Mouse (Mus musculus): ENCODE measurements around the gene H6pd. TPM values are rescaled to one million over a fixed set of nuclear protein-coding genes. Genes with fewer than 3 reads are reported as not detected.
"Not testable (repeated sequence)": the region's sequence is repeated elsewhere in the genome, so short reads cannot be mapped to it uniquely, and the experiment has no call there.

The H6pd gene
- polyA plus RNA-seq, 1 experiment from 2014 or later: 0.98 TPM

DNA sequence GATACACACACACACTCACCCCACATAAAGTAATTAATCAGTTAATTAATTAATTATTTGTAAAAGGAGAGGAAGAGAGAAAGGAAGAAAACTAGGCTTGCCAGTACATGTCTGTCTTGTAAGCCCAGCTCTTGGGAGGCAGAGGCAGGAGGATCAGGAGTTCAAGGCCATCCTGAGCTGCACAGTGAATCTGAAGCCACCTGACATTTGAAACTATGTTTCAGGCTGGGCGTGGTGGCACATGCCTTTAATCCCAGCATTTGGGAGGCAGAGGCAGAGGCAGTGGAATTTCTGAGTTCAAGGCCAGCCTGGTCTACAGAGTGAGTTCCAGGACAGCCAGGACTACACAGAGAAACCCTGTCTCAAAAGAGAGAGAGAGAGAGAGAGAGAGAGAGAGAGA lies 32.0 kb upstream of the H6pd start:
- not testable (repeated sequence) for H3K27ac ChIP-seq

DNA sequence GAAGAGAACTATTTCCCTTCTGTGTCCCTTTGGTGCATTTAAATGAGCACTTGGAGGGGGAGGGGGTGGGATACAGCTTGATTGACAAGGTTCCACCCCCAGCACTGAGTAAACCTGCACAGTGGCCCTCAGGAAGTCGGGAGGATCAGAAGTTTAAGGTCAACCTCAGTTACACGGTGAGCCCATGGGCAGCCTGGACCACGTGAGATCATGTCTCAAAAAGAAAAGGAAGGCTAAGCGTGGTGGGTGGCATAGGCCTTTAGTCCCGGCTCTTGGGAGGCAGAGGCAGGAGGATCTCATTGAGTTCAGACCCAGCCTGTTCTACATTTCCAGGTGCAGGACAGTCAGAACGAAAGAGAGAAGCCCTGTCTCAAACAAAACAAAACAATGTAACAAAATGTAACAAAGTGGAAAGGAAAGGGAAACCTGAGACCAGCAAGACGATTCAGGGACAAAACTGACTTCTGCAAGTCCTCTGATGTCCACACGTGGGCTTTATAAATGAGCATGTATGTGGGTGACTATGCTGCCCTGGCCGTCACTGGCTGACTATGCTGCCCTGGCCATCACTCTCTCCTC lies 31.3 kb upstream of the H6pd start:
- Histone ChIP-seq H3K36me3 (ENCODE audit: poor library complexity, severe bottlenecking) (no peaks in the 10 kb centered on the region), H3K4me2 (no peak overlapping the region), H3K9me3 (replicated peaks) (no peaks in the 10 kb centered on the region), H3K4me3 (no peak overlapping the region), H3K4me1 (no peaks in the 10 kb centered on the region), H3K27ac (no peak overlapping the region), H3K9ac (no peak overlapping the region), H3K27me3 (peaks cover 22% of the 10 kb centered on the region)
- ATAC-seq: no peak
- 81% methylated on average over 9 of the region's 9 CpGs for WGBS

More for the DNA sequence above, 32.0 kb upstream of the H6pd start:
- peaks cover 23% of the 10 kb centered on the region; the same call in 1 of the 2 replicates for H3K27me3 ChIP-seq
- H3K36me3 ChIP-seq (ENCODE audit: poor library complexity, severe bottlenecking); H3K9ac ChIP-seq; H3K4me2 ChIP-seq; H3K4me3 ChIP-seq; H3K4me1 ChIP-seq; ATAC-seq; H3K9me3 ChIP-seq (replicated peaks): not testable (repeated sequence)
- 79% methylated on average over 1 of the region's 1 CpGs for WGBS

DNA sequence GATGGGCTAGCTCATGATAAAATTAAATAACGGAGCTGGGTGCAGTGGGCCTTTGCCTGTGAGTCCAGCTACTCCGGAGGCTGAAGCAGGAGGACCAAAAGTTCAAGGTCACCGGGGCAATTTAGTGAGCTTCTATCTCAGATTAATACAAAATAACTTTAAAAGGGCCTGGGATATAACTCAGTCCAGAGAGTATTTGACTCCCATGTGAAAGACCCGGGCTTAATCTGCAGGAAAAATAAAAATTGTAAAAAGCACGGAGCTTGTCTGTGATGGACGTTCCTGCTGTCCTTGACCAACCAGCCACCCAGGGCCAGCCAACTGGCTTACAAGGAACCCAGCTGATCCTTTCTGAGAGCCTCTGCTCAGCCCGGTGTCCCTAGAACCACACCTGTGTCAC lies 29.7 kb upstream of the H6pd start:
- no peak overlapping the region for H3K4me3 ChIP-seq
- peaks cover 38% of the 10 kb centered on the region for H3K27me3 ChIP-seq
- no peaks in the 10 kb centered on the region for H3K9me3 ChIP-seq (replicated peaks)
- H3K27ac ChIP-seq: no peak overlapping the region
- no peak for ATAC-seq
- no peak overlapping the region for H3K9ac ChIP-seq
- no peak overlapping the region for H3K4me2 ChIP-seq
- WGBS: 90% methylated on average over 7 of the region's 7 CpGs
- H3K36me3 ChIP-seq (ENCODE audit: poor library complexity, severe bottlenecking): no peaks in the 10 kb centered on the region
- peaks cover 3% of the 10 kb centered on the region for H3K4me1 ChIP-seq

DNA sequence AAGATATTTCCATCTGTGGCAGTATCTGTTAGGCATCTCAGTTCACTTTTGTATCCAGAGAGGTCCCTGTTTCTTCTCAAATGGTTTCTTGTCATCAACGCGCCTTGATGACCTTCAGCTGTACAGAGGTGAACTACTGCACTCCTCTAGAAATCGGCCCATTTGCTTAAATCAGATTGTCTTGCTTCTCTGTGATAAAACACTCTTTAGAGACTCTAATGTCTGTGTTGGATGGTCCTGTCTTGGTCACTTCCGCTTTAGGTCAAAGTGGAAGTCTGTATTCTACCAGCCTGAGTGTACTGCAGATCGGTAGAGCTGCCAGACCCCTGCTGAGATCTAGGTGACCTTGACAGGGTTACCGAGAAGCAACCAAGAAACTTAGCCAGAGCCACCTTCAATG lies 27.3 kb upstream of the H6pd start:
- Histone ChIP-seq H3K9me3 (replicated peaks) (no peaks in the 10 kb centered on the region), H3K9ac (no peak overlapping the region), H3K4me3 (no peak overlapping the region), H3K27ac (no peak overlapping the region), H3K4me2 (no peak overlapping the region), H3K36me3 (ENCODE audit: poor library complexity, severe bottlenecking) (no peaks in the 10 kb centered on the region), H3K4me1 (peaks cover 12% of the 10 kb centered on the region), H3K27me3 (peaks cover 59% of the 10 kb centered on the region)
- ATAC-seq: no peak
- 83% methylated on average over 6 of the region's 6 CpGs for WGBS

DNA sequence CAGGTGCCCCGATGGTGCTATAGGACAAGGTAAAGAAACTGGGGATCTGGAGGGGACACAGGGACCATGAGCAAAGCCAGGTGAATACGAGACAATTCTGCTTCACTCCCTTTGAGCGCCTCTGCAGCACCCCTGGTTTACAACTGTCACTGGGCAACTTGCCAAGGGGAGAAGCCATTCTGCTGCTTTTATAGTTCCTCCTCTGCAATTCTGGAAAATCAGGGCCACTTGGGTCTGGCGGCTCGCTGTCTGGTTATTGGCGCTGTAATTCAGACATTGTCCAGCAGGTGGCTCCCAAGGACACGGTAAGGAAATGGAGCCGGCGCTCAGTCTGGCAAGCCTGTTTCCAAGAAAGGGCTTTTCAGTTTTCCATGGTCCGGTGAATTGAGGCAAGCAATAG lies 26.5 kb upstream of the H6pd start:
- H3K9ac ChIP-seq: no peak overlapping the region
- no peaks in the 10 kb centered on the region for H3K9me3 ChIP-seq (replicated peaks)
- 14% methylated on average over 10 of the region's 10 CpGs for WGBS
- no peaks in the 10 kb centered on the region for H3K36me3 ChIP-seq (ENCODE audit: poor library complexity, severe bottlenecking)
- 0 out of 2 replicates have a peak, but pooled peaks have one; percentile 19 for ATAC-seq
- H3K4me2 ChIP-seq: no peak overlapping the region
- H3K4me1 ChIP-seq: peaks cover 20% of the 10 kb centered on the region
- H3K4me3 ChIP-seq: no peak overlapping the region
- H3K27ac ChIP-seq: no peak overlapping the region
- peaks cover 67% of the 10 kb centered on the region for H3K27me3 ChIP-seq

DNA sequence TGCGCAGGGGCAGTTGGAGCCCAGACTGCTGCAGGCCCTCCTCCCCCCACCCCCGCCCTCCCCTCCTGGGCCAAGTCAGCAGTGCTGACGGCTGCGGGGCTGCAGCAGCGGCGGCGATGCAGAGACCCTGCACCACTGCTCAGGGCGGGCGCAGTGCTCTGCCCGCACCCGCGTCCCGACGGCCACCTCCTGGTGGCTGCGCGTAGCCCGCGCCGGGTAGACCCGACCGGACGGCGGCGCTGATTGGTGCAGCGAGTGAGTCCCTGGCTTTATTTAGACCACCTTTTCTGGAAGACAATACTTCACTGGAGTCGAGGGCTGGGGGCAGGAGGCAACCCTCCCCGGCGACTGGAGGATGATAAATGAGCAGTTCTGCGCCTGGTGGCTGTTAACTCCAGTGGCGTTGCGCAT lies 24.4 kb upstream of the H6pd start:
- no peak; the same call in 1 of the 2 replicates for ATAC-seq
- 1% methylated on average over 27 of the region's 31 CpGs for WGBS
- peaks cover 78% of the 10 kb centered on the region for H3K27me3 ChIP-seq
- peak overlapping the region; percentile 25 for H3K4me3 ChIP-seq
- no peaks in the 10 kb centered on the region for H3K9me3 ChIP-seq (replicated peaks)
- 0 out of 2 replicates have a peak overlapping the region, but pooled peaks have one; percentile 16 for H3K9ac ChIP-seq
- peak overlapping the region; percentile 43 for H3K4me2 ChIP-seq
- H3K27ac ChIP-seq: no peak overlapping the region
- peaks cover 31% of the 10 kb centered on the region for H3K4me1 ChIP-seq
- H3K36me3 ChIP-seq (ENCODE audit: poor library complexity, severe bottlenecking): no peaks in the 10 kb centered on the region

DNA sequence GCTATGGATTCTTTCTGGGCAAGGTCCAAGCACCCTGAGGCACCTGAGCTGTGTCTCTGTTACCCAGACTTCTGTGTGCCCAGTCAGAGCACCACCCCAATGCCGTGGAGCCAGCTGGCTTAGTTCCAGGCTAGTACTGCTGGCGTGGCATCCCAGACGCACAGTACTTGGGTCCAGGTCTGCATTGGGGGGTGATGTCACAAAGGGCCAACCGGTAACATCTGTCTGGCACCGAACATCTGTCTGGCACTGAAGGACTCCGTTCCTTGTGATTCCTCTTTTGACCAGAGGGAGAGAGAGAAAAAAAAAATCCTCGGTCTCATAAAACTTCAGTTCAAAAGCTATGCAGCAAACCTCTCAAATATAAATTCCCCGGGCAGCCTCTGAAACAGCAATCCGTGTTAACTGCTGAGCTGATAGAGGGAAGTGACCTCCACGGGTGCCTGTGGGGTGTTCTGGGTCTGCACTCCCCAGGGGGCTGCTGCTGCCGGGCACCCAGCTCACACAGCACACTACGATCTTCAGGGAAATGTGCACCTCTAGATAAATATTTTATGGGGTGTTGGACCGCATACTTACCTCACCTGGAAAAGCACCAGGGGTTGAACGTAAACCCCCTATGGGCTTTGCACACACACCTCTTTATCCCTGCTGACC lies 22.5 kb upstream of the H6pd start:
- no peak overlapping the region for H3K27ac ChIP-seq
- H3K9ac ChIP-seq: peak overlapping the region; percentile 59; the same call in 1 of the 2 replicates
- peaks cover 88% of the 10 kb centered on the region for H3K27me3 ChIP-seq
- peak overlapping the region; percentile 45 for H3K4me3 ChIP-seq
- H3K4me2 ChIP-seq: peak overlapping the region; percentile 81
- peaks cover 31% of the 10 kb centered on the region for H3K4me1 ChIP-seq
- WGBS: 20% methylated on average over 14 of the region's 14 CpGs
- no peaks in the 10 kb centered on the region for H3K36me3 ChIP-seq (ENCODE audit: poor library complexity, severe bottlenecking)
- no peak for ATAC-seq
- no peaks in the 10 kb centered on the region for H3K9me3 ChIP-seq (replicated peaks)

DNA sequence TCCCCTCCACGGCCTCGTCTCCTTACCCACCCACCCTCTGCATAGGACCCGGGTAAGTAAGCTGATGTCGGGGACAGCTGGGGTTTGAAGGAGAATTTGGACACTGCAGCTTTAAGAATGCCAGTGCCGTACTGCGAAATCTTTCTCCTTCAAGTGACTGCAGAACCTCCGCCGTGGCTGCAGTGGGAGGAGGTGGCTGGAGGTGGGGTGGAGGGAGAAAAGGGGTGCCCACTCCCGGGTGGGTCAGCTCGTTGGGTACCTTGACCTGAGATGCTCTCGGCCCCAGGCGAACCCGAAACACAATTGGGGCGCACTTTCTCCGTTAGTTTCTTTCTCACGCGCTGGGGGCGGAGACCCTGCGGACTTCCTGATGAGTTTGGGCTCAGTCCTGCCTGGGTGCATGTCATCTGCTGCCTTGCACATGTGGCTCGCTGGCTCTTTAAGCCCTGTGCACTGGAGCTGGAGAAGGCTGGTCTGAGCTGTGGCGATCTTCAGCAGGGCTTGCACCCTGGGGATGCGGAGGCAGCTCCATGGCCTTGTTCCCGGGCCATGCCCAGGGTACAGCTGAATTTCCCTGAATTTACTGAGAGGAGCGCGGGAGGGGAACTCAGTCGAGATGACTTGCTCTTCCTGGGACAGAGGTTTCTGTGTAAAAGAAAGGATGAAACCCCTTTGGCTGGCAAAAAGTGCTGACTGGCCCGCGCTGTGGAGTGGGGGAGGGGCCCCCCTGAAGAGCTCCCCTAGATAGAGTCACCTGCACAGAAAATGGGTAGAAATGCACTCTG lies 21.8 kb upstream of the H6pd start:
- Histone ChIP-seq H3K27me3 (peaks cover 88% of the 10 kb centered on the region), H3K4me1 (peaks cover 31% of the 10 kb centered on the region), H3K27ac (no peak overlapping the region), H3K4me3 (peak overlapping the region; percentile 45), H3K9ac (peak overlapping the region; percentile 59), H3K36me3 (ENCODE audit: poor library complexity, severe bottlenecking) (no peaks in the 10 kb centered on the region), H3K9me3 (replicated peaks) (no peaks in the 10 kb centered on the region), H3K4me2 (peak overlapping the region; percentile 81)
- no peak for ATAC-seq
- under 1% methylated on average over 28 of the region's 28 CpGs for WGBS

DNA sequence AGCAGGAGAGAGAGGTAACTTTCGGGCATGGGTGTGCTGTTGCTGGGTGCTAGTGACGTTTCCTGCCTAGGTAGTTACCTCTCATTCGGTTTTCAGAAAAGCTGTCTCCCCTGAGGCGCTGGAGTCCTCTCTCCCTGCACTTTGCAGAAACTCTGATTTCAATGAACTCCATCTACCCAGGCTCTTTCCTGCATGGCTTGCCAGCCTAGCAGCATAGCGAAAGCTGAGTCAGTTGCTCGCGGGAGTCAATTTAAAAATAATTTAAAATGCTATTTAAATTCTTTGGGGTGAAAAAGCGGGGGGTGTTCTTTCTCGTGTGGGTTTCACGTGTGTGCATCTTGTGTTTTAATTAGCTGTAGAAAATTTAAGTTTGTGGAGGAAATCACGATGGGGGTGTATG lies 21.1 kb upstream of the H6pd start:
- Histone ChIP-seq H3K9ac (no peak overlapping the region), H3K9me3 (replicated peaks) (no peaks in the 10 kb centered on the region), H3K36me3 (ENCODE audit: poor library complexity, severe bottlenecking) (no peaks in the 10 kb centered on the region), H3K27me3 (peaks cover 83% of the 10 kb centered on the region), H3K27ac (no peak overlapping the region), H3K4me2 (peak overlapping the region; percentile 81), H3K4me3 (peak overlapping the region; percentile 45), H3K4me1 (peaks cover 31% of the 10 kb centered on the region)
- no peak for ATAC-seq
- 4% methylated on average over 11 of the region's 11 CpGs for WGBS

DNA sequence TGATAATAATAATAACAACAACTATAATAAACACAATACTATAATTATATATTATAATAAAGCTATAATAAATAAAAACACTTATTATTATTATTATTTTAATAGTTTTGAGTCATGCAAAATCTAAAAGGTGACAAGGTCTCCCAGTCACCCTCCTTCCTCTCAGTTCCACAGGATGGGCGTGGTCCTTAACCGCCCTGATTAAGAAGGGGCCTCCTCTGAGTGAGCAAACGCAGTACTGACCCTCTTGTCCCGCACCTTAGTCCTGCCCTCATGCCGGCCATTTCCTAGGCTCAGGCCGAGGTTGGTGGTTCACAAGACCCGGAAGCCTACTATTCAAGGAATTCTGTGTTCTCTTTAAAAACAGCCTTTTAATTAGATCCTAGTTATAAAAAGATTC lies 14.7 kb upstream of the H6pd start:
- no peaks in the 10 kb centered on the region for H3K36me3 ChIP-seq (ENCODE audit: poor library complexity, severe bottlenecking)
- ATAC-seq: no peak
- no peak overlapping the region for H3K9ac ChIP-seq
- no peaks in the 10 kb centered on the region for H3K9me3 ChIP-seq (replicated peaks)
- peaks cover 20% of the 10 kb centered on the region for H3K27me3 ChIP-seq
- no peak overlapping the region for H3K4me2 ChIP-seq
- no peaks in the 10 kb centered on the region for H3K4me1 ChIP-seq
- H3K27ac ChIP-seq: no peak overlapping the region
- WGBS: 73% methylated on average over 7 of the region's 7 CpGs
- H3K4me3 ChIP-seq: no peak overlapping the region

DNA sequence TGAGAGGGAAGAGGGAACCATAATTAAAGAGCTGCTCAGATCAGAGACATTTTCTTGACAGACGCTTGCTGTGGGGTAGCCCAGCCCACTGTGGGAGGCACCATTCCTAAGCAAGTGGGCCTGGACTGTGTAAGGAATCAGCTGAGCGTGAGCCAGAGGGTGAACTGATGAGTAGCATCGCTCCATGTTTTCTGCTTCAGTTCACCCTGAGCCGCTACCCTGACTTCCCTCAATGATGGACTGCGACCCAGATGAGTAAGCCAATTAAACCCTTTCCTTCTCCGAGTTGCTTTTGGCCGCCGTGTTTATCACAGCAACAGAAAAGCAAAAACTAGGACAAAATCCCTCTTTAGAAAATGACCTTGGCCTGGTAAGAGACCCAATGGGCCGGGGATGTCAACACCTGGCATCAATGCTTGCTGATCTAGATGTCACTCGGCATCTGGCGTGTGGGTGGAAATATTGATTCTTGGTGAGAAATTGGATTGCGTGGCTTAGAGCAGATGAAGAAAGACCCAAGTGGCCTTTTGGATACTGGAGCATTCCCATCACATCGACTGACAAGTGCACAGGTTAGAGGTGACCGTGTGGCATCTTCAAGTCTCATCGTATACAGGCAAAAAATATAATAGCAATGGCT lies 11.0 kb upstream of the H6pd start:
- H3K9ac ChIP-seq: no peak overlapping the region
- ATAC-seq: no peak
- no peaks in the 10 kb centered on the region for H3K27me3 ChIP-seq
- WGBS: 82% methylated on average over 15 of the region's 15 CpGs
- H3K27ac ChIP-seq: no peak overlapping the region
- H3K36me3 ChIP-seq (ENCODE audit: poor library complexity, severe bottlenecking): no peaks in the 10 kb centered on the region
- no peaks in the 10 kb centered on the region for H3K9me3 ChIP-seq (replicated peaks)
- H3K4me2 ChIP-seq: no peak overlapping the region
- H3K4me3 ChIP-seq: no peak overlapping the region
- H3K4me1 ChIP-seq: no peaks in the 10 kb centered on the region

DNA sequence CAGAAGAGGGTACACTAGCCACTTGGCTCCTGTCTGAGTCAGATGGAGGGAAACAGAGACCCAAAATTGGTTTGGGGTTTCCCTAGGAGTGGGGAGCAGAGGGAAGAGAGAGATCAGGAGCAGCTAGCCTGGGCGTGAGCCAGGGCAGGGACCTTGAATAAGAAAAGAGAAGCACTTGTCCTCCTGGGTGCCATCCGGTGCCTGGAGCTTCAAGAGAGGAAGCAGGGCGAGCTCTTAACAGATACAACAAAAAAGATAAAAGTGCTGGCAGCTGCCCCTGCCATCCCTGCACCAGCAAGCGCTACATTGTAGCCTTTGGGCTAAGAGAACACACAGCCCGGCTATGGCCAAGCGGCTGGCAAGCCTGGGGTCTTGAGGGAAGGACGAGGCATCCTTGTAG lies 6.6 kb upstream of the H6pd start:
- Histone ChIP-seq H3K27ac (no peak overlapping the region), H3K4me2 (no peak overlapping the region), H3K4me3 (no peak overlapping the region), H3K9me3 (replicated peaks) (no peaks in the 10 kb centered on the region), H3K4me1 (no peaks in the 10 kb centered on the region), H3K9ac (no peak overlapping the region), H3K36me3 (ENCODE audit: poor library complexity, severe bottlenecking) (no peaks in the 10 kb centered on the region), H3K27me3 (no peaks in the 10 kb centered on the region)
- ATAC-seq: no peak
- WGBS: 69% methylated on average over 7 of the region's 7 CpGs

All from forebrain, embryonic 13.5 days (tissue).